Mouse (Mus musculus): Measurements from ENCODE around the gene Zfp870.

Gene Zfp870

GRCm38 (mm10) chr17:32891239-32892180, at the start of gene Zfp870:
Gene Zfp870, minus strand, starts transcription at chr17:32891642.
- peak; percentile 76 for DNase-seq

GRCm38 (mm10) chr17:32939831-32940230, 48.4 kb upstream of the Zfp870 start:
- no peak for DNase-seq

GRCm38 (mm10) chr17:32927803-32928202, 36.4 kb upstream of the Zfp870 start:
- no peak for DNase-seq

- peak; percentile 65 for DNase-seq
Observed at GRCm38 (mm10) chr17:32924658-32925312, 33.3 kb upstream of the Zfp870 start.

- DNase-seq = no peak
Observed at GRCm38 (mm10) chr17:32923681-32924080, 32.2 kb upstream of the Zfp870 start.

- no peak for DNase-seq
Observed at GRCm38 (mm10) chr17:32919123-32919522, 27.7 kb upstream of the Zfp870 start.

- DNase-seq = peak; percentile 3
Observed at GRCm38 (mm10) chr17:32917131-32917530, 25.7 kb upstream of the Zfp870 start, which contains the start of gene Cyp4f14. Gene Cyp4f14, minus strand, starts transcription at chr17:32917342.

- no peak for DNase-seq
Observed at GRCm38 (mm10) chr17:32916075-32916474, 24.6 kb upstream of the Zfp870 start.

- no peak for DNase-seq
Observed at GRCm38 (mm10) chr17:32906172-32906571, 14.7 kb upstream of the Zfp870 start.

- DNase-seq = peak; percentile 62
Observed at GRCm38 (mm10) chr17:32905239-32905638, 13.8 kb upstream of the Zfp870 start.

- DNase-seq = no peak
Observed at GRCm38 (mm10) chr17:32904414-32904813, 13.0 kb upstream of the Zfp870 start.

GRCm38 (mm10) chr17:32901751-32902525, 10.5 kb upstream of the Zfp870 start:
- no peak for DNase-seq

GRCm38 (mm10) chr17:32895421-32895820, 4.0 kb upstream of the Zfp870 start:
- DNase-seq = no peak

GRCm38 (mm10) chr17:32893901-32894300, 2.5 kb upstream of the Zfp870 start:
- DNase-seq = no peak

GRCm38 (mm10) chr17:32890852-32891238, 597 bp downstream of the Zfp870 start:
- no peak for DNase-seq

- no peak for DNase-seq
Observed at GRCm38 (mm10) chr17:32889611-32890010, 1.8 kb downstream of the Zfp870 start.

- DNase-seq = no peak
Observed at GRCm38 (mm10) chr17:32880320-32881218, 10.9 kb downstream of the Zfp870 start.

- DNase-seq = no peak
Observed at GRCm38 (mm10) chr17:32878773-32879172, 12.7 kb downstream of the Zfp870 start.

- no peak for DNase-seq
Observed at GRCm38 (mm10) chr17:32877471-32878171, 13.8 kb downstream of the Zfp870 start.

- no peak for DNase-seq
Observed at GRCm38 (mm10) chr17:32872696-32873095, 18.7 kb downstream of the Zfp870 start.

GRCm38 (mm10) chr17:32872091-32872490, 19.4 kb downstream of the Zfp870 start:
- no peak for DNase-seq
